In genomic region chr10:96955036-96955775, GRCm38 (mm10) we compare ENCODE assay signal across 8 mouse cellular contexts.
DNase-seq lines count a peak whose midpoint lies in the region; ATAC-seq and TF ChIP-seq lines count a peak whose summit lies in the region.

No protein-coding gene starts in this region.

- H3K4me1 ChIP-seq in lung, embryonic 14.5 days (ENCODE audit: insufficient read depth) = no peaks in the 10 kb centered on the region
- H3K4me1 ChIP-seq in embryonic facial prominence, embryonic 14.5 days (ENCODE audit: control insufficient read depth, insufficient read depth, low read length) = peaks cover 15% of the 10 kb centered on the region
- H3K4me1 ChIP-seq in limb, embryonic 11.5 days (ENCODE audit: control insufficient read depth, insufficient read depth, low read length) = no peaks in the 10 kb centered on the region
- no peaks in the 10 kb centered on the region for H3K4me1 ChIP-seq in heart, embryonic 11.5 days (ENCODE audit: control insufficient read depth, insufficient read depth, low read length)

- no peak overlapping the region for H3K4me3 ChIP-seq in lung, embryonic 14.5 days (ENCODE audit: low read depth, low read length)
- peak overlapping the region; percentile 16; the same call in 1 of the 2 replicates for H3K4me3 ChIP-seq in embryonic facial prominence, embryonic 14.5 days (ENCODE audit: low read depth, low read length)
- H3K4me3 ChIP-seq in limb, embryonic 11.5 days (ENCODE audit: low read depth, low read length) = no peak overlapping the region
- H3K4me3 ChIP-seq in heart, embryonic 11.5 days (ENCODE audit: low read depth, low read length) = no peak overlapping the region

- no peaks in the 10 kb centered on the region for H3K36me3 ChIP-seq in lung, embryonic 14.5 days (ENCODE audit: insufficient read depth)
- no peaks in the 10 kb centered on the region for H3K36me3 ChIP-seq in embryonic facial prominence, embryonic 14.5 days (ENCODE audit: control insufficient read depth, insufficient read depth, low read length)
- H3K36me3 ChIP-seq in limb, embryonic 11.5 days (ENCODE audit: control insufficient read depth, insufficient read depth, low read length) = no peaks in the 10 kb centered on the region
- H3K36me3 ChIP-seq in heart, embryonic 11.5 days (ENCODE audit: control insufficient read depth, insufficient read depth, low read length) = no peaks in the 10 kb centered on the region

- ATAC-seq in lung, embryonic 14.5 days (ENCODE audit: insufficient read depth) = no peak; the same call in 1 of the 2 replicates
- peak; percentile 84 for ATAC-seq in embryonic facial prominence, embryonic 14.5 days (ENCODE audit: low read depth)
- no peak for ATAC-seq in limb, embryonic 11.5 days (ENCODE audit: insufficient number of reproducible peaks, low FRiP score, low TSS enrichment, low read depth)
- no peak for ATAC-seq in heart, embryonic 11.5 days (replicated peaks; ENCODE audit: insufficient number of reproducible peaks, low FRiP score, low TSS enrichment)

- intact Hi-C loops in left cerebral cortex, postnatal 36 days (cut with DNase I) = loop anchor here (10.0 kb wide), 2 partner anchors 200 to 360 kb away; no protein-coding TSS in a partner anchor

- WGBS in lung, embryonic 14.5 days = 34% methylated on average over 12 of the region's 12 CpGs
- 19% methylated on average over 12 of the region's 12 CpGs for WGBS in embryonic facial prominence, embryonic 14.5 days
- 24% methylated on average over 12 of the region's 12 CpGs for WGBS in limb, embryonic 11.5 days
- WGBS in heart, embryonic 11.5 days (ENCODE audit: insufficient replicate concordance) = 46% methylated on average over 12 of the region's 12 CpGs

- 0 out of 2 replicates have a peak overlapping the region, but pooled peaks have one; percentile 6 for H3K9ac ChIP-seq in lung, embryonic 14.5 days
- H3K9ac ChIP-seq in embryonic facial prominence, embryonic 14.5 days (ENCODE audit: low read depth, low read length) = peak overlapping the region; percentile 15; the same call in 1 of the 2 replicates
- H3K9ac ChIP-seq in limb, embryonic 11.5 days (ENCODE audit: low read length) = no peak overlapping the region
- H3K9ac ChIP-seq in heart, embryonic 11.5 days (ENCODE audit: low read depth, low read length) = no peak overlapping the region

- H3K27ac ChIP-seq in lung, embryonic 14.5 days (ENCODE audit: low read depth) = no peak overlapping the region
- H3K27ac ChIP-seq in embryonic facial prominence, embryonic 14.5 days (replicated peaks; ENCODE audit: low read depth, low read length) = peak overlapping the region; percentile 2
- H3K27ac ChIP-seq in limb, embryonic 11.5 days (replicated peaks; ENCODE audit: low read depth, low read length) = no peak overlapping the region
- no peak overlapping the region for H3K27ac ChIP-seq in heart, embryonic 11.5 days (ENCODE audit: low read depth, low read length)

- TF ChIP-seq CTCF in lung, embryonic 14.5 days (IDR thresholded peaks at IDR 0.05; ENCODE audit: low read depth) = no peak

- no peaks in the 10 kb centered on the region for H3K9me3 ChIP-seq in lung, embryonic 14.5 days (ENCODE audit: low read depth, low read length)
- no peaks in the 10 kb centered on the region for H3K9me3 ChIP-seq in embryonic facial prominence, embryonic 14.5 days (ENCODE audit: control insufficient read depth, low read length)
- no peaks in the 10 kb centered on the region for H3K9me3 ChIP-seq in limb, embryonic 11.5 days (ENCODE audit: control insufficient read depth, low read length)
- H3K9me3 ChIP-seq in heart, embryonic 11.5 days (replicated peaks; ENCODE audit: control insufficient read depth, low read length) = no peaks in the 10 kb centered on the region

- H3K4me2 ChIP-seq in lung, embryonic 14.5 days = peak overlapping the region; percentile 47
- peak overlapping the region; percentile 47 for H3K4me2 ChIP-seq in embryonic facial prominence, embryonic 14.5 days (ENCODE audit: low read depth, low read length)
- no peak overlapping the region for H3K4me2 ChIP-seq in limb, embryonic 11.5 days (ENCODE audit: low read depth, severe bottlenecking)
- H3K4me2 ChIP-seq in heart, embryonic 11.5 days = no peak overlapping the region

- no peaks in the 10 kb centered on the region for H3K27me3 ChIP-seq in lung, embryonic 14.5 days (ENCODE audit: insufficient read depth, low read length)
- H3K27me3 ChIP-seq in embryonic facial prominence, embryonic 14.5 days (replicated peaks; ENCODE audit: control insufficient read depth, insufficient read depth, low read length) = no peaks in the 10 kb centered on the region
- no peaks in the 10 kb centered on the region for H3K27me3 ChIP-seq in limb, embryonic 11.5 days (ENCODE audit: control insufficient read depth, insufficient read depth, low read length)
- H3K27me3 ChIP-seq in heart, embryonic 11.5 days (ENCODE audit: control insufficient read depth, insufficient read depth, low read length) = no peaks in the 10 kb centered on the region

- DNase-seq in lung, embryonic 14.5 days = peak; percentile 24
- no peak for DNase-seq in lung, adult 18-20 months
- peak; percentile 78 for DNase-seq in embryonic facial prominence, embryonic 14.5 days (ENCODE audit: low spot score)
- DNase-seq in limb, embryonic 11.5 days (ENCODE audit: low spot score) = peak; percentile 23
- DNase-seq in retina, postnatal 1 day = peak; percentile 69
- DNase-seq in left cerebral cortex, postnatal 36 days (ENCODE audit: low spot score in 2 of 2) = no peak
- no peak for DNase-seq in spleen, adult 12 weeks (ENCODE audit: low spot score)

Comparison
In these comparisons a context has a peak if more than half of its experiments do, and no peak if none do; other contexts are left out.
1. DNase-seq: peak in lung, embryonic 14.5 days (single experiment), embryonic facial prominence, embryonic 14.5 days (single experiment), limb, embryonic 11.5 days (single experiment) and retina, postnatal 1 day (single experiment); none in lung, adult 18-20 months (0 of 2), left cerebral cortex, postnatal 36 days (0 of 2) and spleen, adult 12 weeks (single experiment).
2. H3K4me2 ChIP-seq: peak in lung, embryonic 14.5 days (single experiment) and embryonic facial prominence, embryonic 14.5 days (single experiment); none in limb, embryonic 11.5 days (single experiment) and heart, embryonic 11.5 days (single experiment).
3. H3K9ac ChIP-seq: peak in lung, embryonic 14.5 days (single experiment) and embryonic facial prominence, embryonic 14.5 days (single experiment); none in limb, embryonic 11.5 days (single experiment) and heart, embryonic 11.5 days (single experiment).